Mouse (Mus musculus) gastrocnemius, adult 18-20 months (tissue): ENCODE measurements around the gene Lhfpl2. TPM values are rescaled to one million over a fixed set of nuclear protein-coding genes. Genes with fewer than 3 reads are reported as not detected.

Experiments used
- DNase-seq: peaks from one replicate; pipeline ENCODE4 v3.0.0; 2021; ENCODE audit warnings: low spot score
- total RNA-seq, 2 experiments: library from RNA; stranded (reverse); gene quantifications; 2 replicates each; pipeline ENCODE4 v1.2.3; 2021

Lhfpl2 gene
- total RNA-seq, 2 experiments from 2014 or later: 1.5 to 4.6 TPM

DNA sequence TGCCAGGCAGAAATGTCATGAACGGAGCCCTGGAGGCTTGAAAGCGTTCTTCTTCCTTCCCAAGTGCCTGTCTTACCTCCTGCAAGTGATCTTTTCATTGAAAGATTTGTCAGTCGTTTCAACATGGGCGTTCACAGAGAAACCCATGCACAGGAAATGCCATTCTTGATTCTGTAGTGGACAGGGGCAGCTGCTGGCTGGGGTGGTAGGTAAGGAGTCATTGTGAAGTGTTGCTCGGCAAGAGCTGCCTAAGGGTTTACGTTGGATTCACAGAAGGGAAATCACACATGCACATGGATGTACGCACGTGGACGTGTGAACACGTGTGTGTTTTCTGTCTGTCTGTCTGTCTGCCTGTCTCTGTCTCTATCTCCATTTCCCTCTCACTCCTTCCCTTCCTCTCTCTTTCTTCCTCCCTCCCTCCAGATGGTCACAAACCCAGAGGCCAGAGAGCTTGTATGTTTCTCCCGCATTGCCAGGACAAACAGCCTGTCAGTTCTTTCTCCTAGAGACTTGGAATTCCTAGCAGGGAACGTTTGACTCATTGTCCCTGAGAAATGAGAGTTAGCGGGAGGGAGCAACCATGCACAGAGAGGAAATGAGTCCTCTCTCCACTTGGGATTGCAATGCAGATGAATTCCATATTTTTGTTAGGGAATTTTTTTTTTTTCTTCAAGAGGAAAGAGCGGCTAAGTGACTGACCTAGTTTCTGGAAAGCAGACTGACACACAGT lies 82.3 kb downstream of the Lhfpl2 start:
- DNase-seq: peak; percentile 26

DNA sequence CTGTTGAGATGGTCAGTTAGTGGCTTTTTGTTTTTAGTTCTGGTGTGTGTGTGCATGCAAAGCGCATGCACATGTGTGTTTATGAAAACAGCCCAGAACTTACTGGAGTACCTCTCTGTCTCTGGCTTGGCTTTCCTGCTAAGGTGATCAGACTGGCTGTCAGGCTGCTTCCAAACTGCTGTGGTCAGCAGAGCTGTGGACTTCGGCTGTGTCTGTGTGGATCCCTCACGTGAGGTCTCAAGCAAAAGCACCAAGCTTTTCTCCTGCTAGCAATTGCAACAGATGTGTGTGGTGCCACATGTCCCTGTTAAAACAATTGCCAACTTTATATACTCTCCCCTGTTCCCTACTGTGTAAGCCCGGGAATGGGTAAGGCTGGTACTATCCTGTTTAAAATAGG lies 82.8 kb downstream of the Lhfpl2 start:
- no peak for DNase-seq

DNA sequence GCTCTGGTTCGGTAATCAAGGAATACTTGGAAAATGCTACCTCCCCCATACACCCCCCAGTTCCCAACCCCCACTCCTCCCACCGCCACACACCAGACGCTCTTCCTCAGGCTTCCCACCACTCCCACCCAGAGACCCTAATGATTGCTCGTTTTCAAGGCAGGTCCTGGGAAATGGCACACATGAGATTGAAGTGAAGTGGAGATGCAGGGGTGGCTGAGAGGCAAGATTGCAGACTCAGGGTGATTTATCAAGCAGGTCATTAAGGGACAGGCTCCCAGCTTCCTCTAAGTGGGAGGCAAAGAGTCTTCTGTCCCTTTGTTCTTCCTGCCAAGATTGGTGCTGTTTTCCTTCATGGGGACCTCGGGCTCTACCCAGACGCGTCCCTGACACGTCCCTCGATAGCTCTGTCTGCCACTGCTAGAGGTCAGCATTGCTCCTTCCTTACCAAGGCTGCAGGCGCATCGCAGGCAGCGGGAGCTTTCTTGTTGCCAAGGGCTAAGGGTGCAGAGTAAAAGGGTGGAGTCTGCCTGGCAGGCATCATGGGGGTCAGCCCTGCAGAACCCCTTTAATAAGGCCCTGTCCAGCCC lies 85.6 kb downstream of the Lhfpl2 start:
- DNase-seq: peak; percentile 24

GRCm38 (mm10) chr13:94144451-94144850 lies 86.9 kb downstream of the Lhfpl2 start:
- no peak for DNase-seq

GRCm38 (mm10) chr13:94147257-94147656 lies 89.7 kb downstream of the Lhfpl2 start:
- no peak for DNase-seq

DNA sequence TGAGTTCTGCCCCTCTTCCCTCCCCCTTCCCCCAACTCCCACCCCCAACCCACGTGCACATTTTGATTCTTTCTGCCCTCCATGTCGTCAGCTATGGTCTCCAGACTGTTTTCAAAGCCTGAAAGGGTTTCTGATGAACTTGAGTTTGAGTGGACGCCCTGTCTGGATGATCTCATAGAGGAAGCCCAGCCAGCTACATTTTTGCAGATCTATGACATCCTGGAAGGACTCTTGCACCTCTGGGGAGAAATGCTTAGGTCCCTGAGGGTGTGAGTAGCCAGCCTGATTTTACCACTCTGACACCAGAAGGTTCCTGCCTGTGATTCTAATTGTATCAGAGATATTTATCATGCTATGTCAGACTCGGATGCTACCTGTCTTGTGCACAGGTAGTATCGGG lies 91.4 kb downstream of the Lhfpl2 start:
- peak; percentile 52 for DNase-seq

DNA sequence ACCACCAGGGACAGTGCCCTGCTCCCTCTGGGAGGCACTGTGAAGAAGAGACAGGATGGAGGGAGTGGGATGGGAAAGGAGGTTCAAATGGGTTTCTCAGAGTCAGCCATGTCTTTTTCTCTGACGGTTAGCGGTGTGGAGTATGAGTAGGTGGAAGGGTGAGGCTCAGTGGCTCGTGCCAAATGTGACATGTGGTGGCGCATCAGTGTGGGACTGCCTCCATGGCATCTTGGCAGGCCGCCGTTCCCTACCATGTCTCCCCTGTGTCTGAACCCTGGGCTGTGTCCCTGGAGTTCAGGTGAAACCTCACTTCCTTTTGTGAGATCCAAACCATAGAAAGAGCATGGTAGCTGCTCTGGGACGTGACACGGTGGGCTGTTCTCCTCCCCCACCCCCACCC lies 92.2 kb downstream of the Lhfpl2 start:
- DNase-seq: no peak

- no peak for DNase-seq
These were observed 93.7 kb downstream of the Lhfpl2 start for GRCm38 (mm10) chr13:94151308-94151707.

- DNase-seq: no peak
These were observed 95.2 kb downstream of the Lhfpl2 start for GRCm38 (mm10) chr13:94152836-94153235.

DNA sequence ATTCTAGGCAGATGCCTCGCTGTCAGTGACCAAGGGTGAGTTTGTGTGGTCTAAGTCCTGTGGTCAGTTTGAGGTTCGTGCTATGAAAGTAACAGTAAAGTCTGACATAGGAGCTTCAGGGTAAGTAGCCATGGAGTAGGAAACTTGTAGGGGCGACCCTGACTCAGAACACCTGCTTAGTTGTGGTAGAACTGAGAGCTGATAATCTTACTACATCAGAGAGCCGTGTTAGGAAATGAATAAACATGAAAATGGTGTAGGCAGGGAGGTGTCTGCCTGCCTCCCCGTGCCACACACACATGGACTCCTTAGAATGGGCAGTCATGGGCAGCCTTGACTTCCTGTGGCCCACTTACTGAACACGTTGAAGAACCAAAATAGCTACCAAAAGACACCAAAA lies 96.1 kb downstream of the Lhfpl2 start:
- DNase-seq: no peak

DNA sequence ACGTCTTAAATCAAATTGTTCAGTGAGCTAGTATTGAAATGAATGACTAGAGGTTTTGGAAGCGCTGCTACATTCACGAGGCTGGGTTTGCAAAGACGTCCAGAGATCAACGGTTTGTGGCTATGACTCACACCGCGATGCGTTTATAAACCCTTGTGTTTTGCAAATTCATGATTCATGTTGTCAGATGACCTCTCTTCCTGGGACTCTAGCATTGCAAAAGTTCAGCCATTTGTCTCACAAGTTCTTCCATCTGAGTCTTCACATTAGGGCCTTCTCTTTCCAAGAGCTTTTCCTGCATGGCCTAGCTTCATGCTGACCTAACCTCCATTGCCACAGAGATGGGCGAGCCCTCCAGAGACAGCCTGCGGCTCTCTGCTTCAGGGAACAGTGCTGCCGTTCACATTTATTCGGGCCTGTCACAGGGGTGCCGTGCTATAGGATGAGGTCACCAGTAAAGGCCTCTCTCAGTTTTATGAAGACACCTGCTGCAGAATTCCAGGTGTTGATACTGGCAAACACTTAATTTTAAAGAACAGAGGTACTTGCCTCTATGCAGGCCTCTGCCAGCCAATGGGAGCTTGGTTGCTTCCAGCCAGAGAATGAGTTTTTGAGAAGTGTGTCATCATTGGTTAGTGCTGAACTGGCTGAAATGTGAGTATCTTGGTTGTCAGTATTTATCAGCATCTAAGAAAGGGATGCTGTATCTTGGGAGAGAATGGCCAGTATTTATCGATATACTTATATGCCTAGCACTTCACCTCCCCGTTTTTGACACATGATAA lies 97.1 kb downstream of the Lhfpl2 start:
- peak; percentile 33 for DNase-seq

GRCm38 (mm10) chr13:94155657-94156429 lies 98.2 kb downstream of the Lhfpl2 start:
- peak; percentile 50 for DNase-seq

GRCm38 (mm10) chr13:94158864-94159477 lies 101.4 kb downstream of the Lhfpl2 start:
- DNase-seq: no peak

- no peak for DNase-seq
These were observed 102.1 kb downstream of the Lhfpl2 start for GRCm38 (mm10) chr13:94159478-94160220.

- no peak for DNase-seq
These were observed 106.9 kb downstream of the Lhfpl2 start for GRCm38 (mm10) chr13:94164501-94164900.

DNA sequence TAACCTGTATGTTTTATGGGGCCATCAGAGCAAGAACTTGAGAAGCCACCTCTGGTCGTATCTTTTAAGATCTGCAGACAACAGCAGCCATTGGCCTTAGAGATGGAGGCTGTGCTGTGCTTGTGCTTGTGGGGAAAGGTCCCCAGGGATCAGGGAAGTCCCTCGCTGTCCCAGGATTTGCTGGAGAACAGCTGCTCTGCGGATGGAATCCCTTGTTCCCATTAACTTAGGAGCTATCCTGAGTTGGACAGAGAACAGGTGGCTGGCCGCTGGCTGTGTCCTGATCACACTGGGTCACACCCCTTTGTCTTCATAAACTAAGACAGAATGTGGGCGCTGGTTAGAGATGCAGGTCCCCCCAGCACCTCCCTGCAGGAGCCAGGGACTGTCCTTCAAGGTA lies 110.7 kb downstream of the Lhfpl2 start:
- no peak for DNase-seq

DNA sequence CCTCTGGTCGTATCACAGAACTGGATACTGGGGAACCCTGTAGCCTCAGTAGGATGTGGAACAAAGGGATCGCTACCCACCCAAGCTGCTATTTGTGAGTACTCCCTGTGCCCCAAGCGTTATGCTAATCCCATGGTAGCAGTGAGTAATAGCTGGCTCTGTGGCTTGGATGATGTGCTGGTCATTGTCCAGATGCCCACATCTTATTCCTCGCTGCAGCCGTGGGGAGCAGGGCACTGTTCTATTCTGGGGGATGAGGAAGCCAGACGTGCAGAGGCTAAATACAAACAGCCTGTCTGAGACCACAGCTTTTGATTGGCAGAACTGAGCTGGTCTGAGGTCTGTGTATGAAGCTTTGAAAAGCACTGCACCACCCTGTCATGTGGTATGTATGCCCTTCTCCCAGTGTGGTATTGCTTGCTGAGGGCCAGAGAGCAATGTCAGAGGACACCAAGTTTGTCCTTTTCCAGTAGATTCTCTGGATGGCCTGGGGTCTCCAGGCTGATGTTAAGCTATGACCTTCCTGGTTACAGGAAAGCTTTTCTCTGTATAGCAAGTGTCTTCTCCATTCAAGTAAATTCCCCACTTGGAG lies 111.8 kb downstream of the Lhfpl2 start:
- no peak for DNase-seq

DNA sequence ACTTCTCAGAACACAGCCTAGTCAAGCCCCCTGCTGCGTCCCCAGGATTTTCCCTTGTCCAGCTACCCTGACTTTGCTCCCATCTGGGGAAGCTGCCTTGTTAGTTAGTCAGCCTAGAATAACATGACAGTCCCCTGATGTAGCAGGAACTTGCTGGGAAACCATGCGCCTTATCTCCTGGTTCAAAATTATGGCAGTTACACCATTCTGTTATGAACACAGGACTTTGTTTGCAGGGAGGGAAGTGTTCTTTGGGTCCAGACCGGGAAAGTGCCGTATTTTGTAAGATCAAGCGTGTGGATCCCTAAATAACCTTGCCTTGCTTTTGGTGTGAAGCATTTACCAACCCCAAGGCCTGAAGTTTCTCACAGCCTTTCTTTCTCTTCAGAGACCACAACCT lies 114.0 kb downstream of the Lhfpl2 start:
- no peak for DNase-seq

GRCm38 (mm10) chr13:94172533-94173310 lies 115.1 kb downstream of the Lhfpl2 start:
- DNase-seq: no peak
